Mouse (Mus musculus): ENCODE measurements around the gene Ces1e. TPM values are rescaled to one million over a fixed set of nuclear protein-coding genes. Genes with fewer than 3 reads are reported as not detected.

Ces1e gene
- total and polyA plus RNA-seq, 3 experiments = not detected

DNA sequence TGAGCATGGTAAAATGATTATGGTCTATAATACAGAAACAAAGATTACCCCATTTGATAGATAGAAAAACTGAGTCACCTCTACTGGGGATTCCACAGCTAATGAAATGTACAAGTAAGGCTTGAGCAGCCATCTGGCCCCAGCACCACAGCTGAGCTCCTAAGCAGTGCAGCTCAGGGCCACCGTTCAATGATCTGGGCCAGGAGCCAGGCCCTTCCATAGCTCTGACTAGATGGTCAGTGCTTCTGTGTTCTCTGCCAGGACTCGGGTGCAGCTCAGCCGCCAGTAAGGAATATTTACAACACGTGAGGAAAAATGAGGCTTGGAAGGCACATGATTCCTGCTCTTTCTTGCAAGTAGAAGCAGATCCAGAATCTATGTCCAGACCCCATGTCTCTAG lies 43.3 kb upstream of the Ces1e start:
- Histone ChIP-seq H3K27me3 (ENCODE audit: control insufficient read depth in 1 of 2, insufficient read depth in 2 of 2, low read length in 2 of 2) (no peaks in the 10 kb centered on the region), H3K79me2 (ENCODE audit: control insufficient read depth, insufficient read depth, low read length, poor library complexity) (no peaks in the 10 kb centered on the region), H3K4me3 (ENCODE audit: control insufficient read depth in 1 of 2, insufficient read depth in 1 of 2, low read depth in 2 of 2, low read length in 2 of 2) (no peak overlapping the region), H3K27ac (ENCODE audit: control insufficient read depth, low read depth, low read length) (no peak overlapping the region), H3K4me1 (ENCODE audit: control insufficient read depth in 1 of 2, insufficient read depth in 2 of 2, low read length in 2 of 2) (no peaks in the 10 kb centered on the region), H3K9ac (ENCODE audit: control insufficient read depth, low read depth, low read length, poor library complexity, severe bottlenecking) (no peak overlapping the region), H3K9me3 (replicated peaks; ENCODE audit: insufficient read depth, low read length) (no peaks in the 10 kb centered on the region), H3K36me3 (ENCODE audit: control insufficient read depth in 1 of 2, insufficient read depth in 2 of 2, low read length in 2 of 2) (no peaks in the 10 kb centered on the region)
- TF ChIP-seq BHLHE40 (IDR thresholded peaks at IDR 0.05; ENCODE audit: borderline replicate concordance, low read depth, low read length) = no peak
- TF ChIP-seq MAX (IDR thresholded peaks at IDR 0.05; ENCODE audit: low read length) = no peak
- TF ChIP-seq USF1 (IDR thresholded peaks at IDR 0.05; ENCODE audit: low read depth, low read length) = no peak
- TF ChIP-seq TCF12 (IDR thresholded peaks at IDR 0.05; ENCODE audit: low read depth, low read length) = no peak
- no peak for TF ChIP-seq UBTF (IDR thresholded peaks at IDR 0.05; ENCODE audit: borderline replicate concordance, insufficient read depth, low read depth, low read length)
- TF ChIP-seq MXI1 (IDR thresholded peaks at IDR 0.05; ENCODE audit: low read depth, low read length) = no peak
- no peak for TF ChIP-seq RAD21 (IDR thresholded peaks at IDR 0.05; ENCODE audit: low read depth, low read length)
- no peak for TF ChIP-seq KAT2A (conservative IDR thresholded peaks at IDR 0.05; ENCODE audit: low read depth, low read length)
- TF ChIP-seq ZNF384 (IDR thresholded peaks at IDR 0.05; ENCODE audit: low read depth, low read length) = no peak
- no peak for TF ChIP-seq GATA1 (IDR thresholded peaks at IDR 0.05; ENCODE audit: low read depth, low read length)
- TF ChIP-seq POLR2A (IDR thresholded peaks at IDR 0.05; ENCODE audit: control insufficient read depth in 1 of 2, insufficient read depth in 1 of 2, low read depth in 1 of 2, low read length in 2 of 2, poor library complexity in 1 of 2) = no peak
- no peak for TF ChIP-seq POLR2AphosphoS2 (IDR thresholded peaks at IDR 0.05; ENCODE audit: low read length)
- no peak for TF ChIP-seq NRF1 (IDR thresholded peaks at IDR 0.05; ENCODE audit: insufficient read depth, low read depth, low read length, poor library complexity, severe bottlenecking)
- TF ChIP-seq ETS1 (IDR thresholded peaks at IDR 0.05; ENCODE audit: low read depth, low read length) = no peak
- no peak for TF ChIP-seq RCOR1 (IDR thresholded peaks at IDR 0.05; ENCODE audit: low read depth, low read length)
- DNase-seq (ENCODE audit: low read depth, low spot score) = no peak

DNA sequence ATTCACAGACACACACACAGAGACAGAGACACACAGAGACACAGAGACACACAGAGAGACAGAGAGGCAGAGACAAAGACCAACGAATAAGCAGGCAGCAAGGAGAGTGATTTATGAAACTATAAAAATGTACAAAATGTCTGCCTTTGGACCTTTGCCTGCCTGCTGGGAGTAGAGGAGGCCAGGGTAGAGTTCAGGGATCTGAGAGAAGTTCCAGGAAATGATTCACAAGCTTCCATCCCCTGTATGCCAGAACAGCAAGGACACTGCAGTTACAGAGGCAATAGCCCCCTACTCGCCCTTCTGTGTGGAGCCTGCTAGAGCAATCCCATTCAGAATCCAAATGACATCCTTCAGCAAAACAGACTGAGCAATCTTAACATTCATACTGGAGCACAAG lies 32.0 kb upstream of the Ces1e start:
- no peaks in the 10 kb centered on the region for H3K27me3 ChIP-seq (ENCODE audit: control insufficient read depth in 1 of 2, insufficient read depth in 2 of 2, low read length in 2 of 2)
- H3K9me3 ChIP-seq (replicated peaks; ENCODE audit: insufficient read depth, low read length) = no peaks in the 10 kb centered on the region
- no peaks in the 10 kb centered on the region for H3K4me1 ChIP-seq (ENCODE audit: control insufficient read depth in 1 of 2, insufficient read depth in 2 of 2, low read length in 2 of 2)
- no peak overlapping the region for H3K27ac ChIP-seq (ENCODE audit: control insufficient read depth, low read depth, low read length)
- H3K4me3 ChIP-seq (ENCODE audit: control insufficient read depth in 1 of 2, insufficient read depth in 1 of 2, low read depth in 2 of 2, low read length in 2 of 2) = no peak overlapping the region
- H3K36me3 ChIP-seq (ENCODE audit: control insufficient read depth in 1 of 2, insufficient read depth in 2 of 2, low read length in 2 of 2) = no peaks in the 10 kb centered on the region
- no peak overlapping the region for H3K9ac ChIP-seq (ENCODE audit: control insufficient read depth, low read depth, low read length, poor library complexity, severe bottlenecking)
- DNase-seq (ENCODE audit: low read depth, low spot score) = no peak
- no peak for TF ChIP-seq RCOR1 (IDR thresholded peaks at IDR 0.05; ENCODE audit: low read depth, low read length)
- TF ChIP-seq SMC3 (IDR thresholded peaks at IDR 0.05; ENCODE audit: low read depth, low read length) = no peak
- TF ChIP-seq MYC (IDR thresholded peaks at IDR 0.05; ENCODE audit: low read depth, low read length) = no peak
- TF ChIP-seq MAX (IDR thresholded peaks at IDR 0.05; ENCODE audit: low read length) = no peak
- TF ChIP-seq CTCF (IDR thresholded peaks at IDR 0.05 in 2 of 3, conservative IDR thresholded peaks at IDR 0.05 in 1 of 3; ENCODE audit: control insufficient read depth in 1 of 3, insufficient read depth in 1 of 3, low read depth in 2 of 3, low read length in 3 of 3, poor library complexity in 1 of 3, severe bottlenecking in 1 of 3) = no peak
- TF ChIP-seq TBP (IDR thresholded peaks at IDR 0.05; ENCODE audit: low read depth, low read length) = no peak
- no peak for TF ChIP-seq E2F4 (IDR thresholded peaks at IDR 0.05; ENCODE audit: borderline replicate concordance, low read depth, low read length)
- no peak for TF ChIP-seq CHD2 (IDR thresholded peaks at IDR 0.05; ENCODE audit: low read length)
- TF ChIP-seq ETS1 (IDR thresholded peaks at IDR 0.05; ENCODE audit: low read depth, low read length) = no peak
- H3K79me2 ChIP-seq (ENCODE audit: control insufficient read depth, insufficient read depth, low read length, poor library complexity) = no peaks in the 10 kb centered on the region
